Mouse (Mus musculus) midbrain, postnatal 0 days (tissue): ENCODE measurements around the gene Gtf2ird1. TPM values are rescaled to one million over a fixed set of nuclear protein-coding genes. Genes with fewer than 3 reads are reported as not detected.
A peak's percentile ranks its signal among the peaks of the same experiment; 100 is the strongest.

ENCODE experiments used
- ATAC-seq: fragments of 200-750 bp; cut with Nextera tagmentation; 2 replicates; pipeline ENCODE4 v1.8.0; 2017; ENCODE audit warnings: moderate number of reproducible peaks, mild to moderate bottlenecking, moderate TSS enrichment, moderate library complexity; ENCODE audit not compliant: low FRiP score
- DNase-seq: peaks from one replicate; pipeline ENCODE4 v3.0.0-alpha.2; 2015; ENCODE audit warnings: low spot score
- H3K27ac ChIP-seq: fragments of 300-500 bp; sonication (generic); 2 replicates; pipeline ENCODE4 v1.5.1; 2014; ENCODE audit warnings: low read depth, mild to moderate bottlenecking, low read length, mixed read lengths
- H3K27me3 ChIP-seq: fragments of 300-500 bp; sonication (generic); 2 replicates; pipeline ENCODE4 v1.6.1; 2014; ENCODE audit warnings: low read length, control low read depth, mixed read lengths; ENCODE audit not compliant: insufficient read depth
- H3K36me3 ChIP-seq: fragments of 300-500 bp; sonication (generic); 2 replicates; pipeline ENCODE4 v1.6.1; 2014; ENCODE audit warnings: low read length, control low read depth, mixed read lengths; ENCODE audit not compliant: insufficient read depth
- H3K4me1 ChIP-seq: fragments of 300-500 bp; sonication (generic); 2 replicates; pipeline ENCODE4 v1.6.1; 2014; ENCODE audit warnings: mild to moderate bottlenecking, control low read depth, antibody characterized with exemption, low read length, mixed read lengths; ENCODE audit not compliant: insufficient read depth
- H3K4me2 ChIP-seq: fragments of 300-500 bp; sonication (generic); 2 replicates; pipeline ENCODE4 v1.6.1; 2014; ENCODE audit warnings: low read depth, mild to moderate bottlenecking, low read length, mixed read lengths; ENCODE audit not compliant: poor library complexity, severe bottlenecking
- H3K4me3 ChIP-seq: fragments of 300-500 bp; sonication (generic); 2 replicates; pipeline ENCODE4 v1.5.1; 2014; ENCODE audit warnings: low read depth, mild to moderate bottlenecking, low read length, moderate library complexity
- H3K9ac ChIP-seq: fragments of 300-500 bp; sonication (generic); replicated peaks from 2 replicates; pipeline ENCODE4 v1.6.1; 2014; ENCODE audit warnings: mild to moderate bottlenecking, low read length, moderate library complexity, mixed read lengths; ENCODE audit not compliant: poor library complexity, severe bottlenecking
- H3K9me3 ChIP-seq: fragments of 300-500 bp; sonication (generic); 2 replicates; pipeline ENCODE4 v1.6.1; 2016; ENCODE audit warnings: low read length, control low read depth
- CTCF ChIP-seq: IDR thresholded peaks from 2 replicates; pipeline ENCODE4 v1.5.1; 2016; ENCODE audit warnings: antibody characterized with exemption, mild to moderate bottlenecking
- WGBS: fragments of 180-500 bp; shearing (Covaris S2); extraction: QIAGEN DNeasy Blood & Tissue Kit; methylation state at CpG from one replicate; pipeline ENCODE4 v1.1.7; 2014; 5-methylcytosine and 5-hydroxymethylcytosine counted together
- polyA plus RNA-seq: library from polyadenylated mRNA; unstranded; fragments of >200 nt; fragmentation: Nextera tagmentation; extraction: Ambion mirVana; gene quantifications from 2 replicates; pipeline ENCODE4 v1.2.1, GENCODE M21; 2015
- total RNA-seq: library from RNA; depleted of rRNA; stranded (reverse); fragments of >200 nt; gene quantifications from 2 replicates; pipeline ENCODE4 v1.2.3, GENCODE M21; 2014; rRNA removed

Gtf2ird1 gene
- total RNA-seq (53.4 and 69.5 TPM in 2 replicates), polyA plus RNA-seq (50.9 and 54.3 TPM in 2 replicates)

DNA sequence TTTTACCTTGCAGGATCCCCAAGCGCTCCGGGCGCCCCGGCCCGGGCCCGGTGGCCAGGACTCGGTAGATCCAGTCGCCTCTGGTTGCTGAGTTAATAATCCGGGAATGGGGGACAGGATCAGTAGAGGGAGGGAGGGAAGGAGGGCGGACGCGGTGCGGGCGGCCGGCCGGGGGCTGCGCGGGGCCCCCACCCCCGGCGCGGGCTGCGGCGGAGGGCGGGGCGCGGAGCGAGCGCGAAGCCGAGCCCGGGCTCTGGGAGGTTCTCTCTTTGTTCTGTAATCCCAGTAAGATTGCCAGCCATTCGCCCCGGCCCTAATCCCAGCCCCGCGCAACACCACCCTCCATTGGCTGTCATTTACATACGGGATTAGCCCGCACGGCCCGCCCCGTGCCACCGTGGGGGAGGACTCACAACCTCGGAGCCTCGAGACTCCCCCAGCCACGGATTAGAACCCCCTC is at the start of gene Gtf2ird1:
Gene Gtf2ird1, minus strand, starts transcription at position 214 of the 460 bp plus-strand sequence.
- ATAC-seq = peak; percentile 91
- no peaks in the 10 kb centered on the region for H3K27me3 ChIP-seq
- 2% methylated on average over 22 of the region's 44 CpGs for WGBS

DNA sequence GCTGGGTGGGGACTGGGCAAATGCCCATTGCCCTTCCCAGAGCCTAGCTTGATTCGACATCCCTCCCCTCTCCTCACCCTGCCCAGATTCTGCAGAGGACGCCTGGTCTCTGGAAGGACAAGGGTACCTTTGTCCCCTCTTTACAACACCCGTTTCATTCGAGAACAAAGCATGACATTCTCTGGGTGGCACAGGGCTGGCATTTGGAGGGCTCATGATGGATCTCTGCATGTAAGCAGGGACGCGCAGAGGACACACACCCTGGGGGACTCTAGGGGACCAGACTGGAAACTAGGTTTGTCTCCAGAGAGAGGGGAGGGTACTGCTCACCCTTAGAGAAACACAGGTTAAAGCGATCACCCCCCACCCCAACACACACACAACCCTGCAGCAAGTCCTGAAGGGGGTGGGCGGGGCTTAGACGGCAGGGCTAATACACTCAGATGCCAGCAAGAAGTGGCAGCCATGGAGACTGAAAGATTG is 49.3 kb upstream of the Gtf2ird1 start:
- Histone ChIP-seq H3K4me2 (no peak overlapping the region), H3K36me3 (peaks cover 59% of the 10 kb centered on the region), H3K4me1 (no peaks in the 10 kb centered on the region), H3K9ac (no peak overlapping the region), H3K27me3 (no peaks in the 10 kb centered on the region), H3K4me3 (no peak overlapping the region), H3K27ac (peak overlapping the region; percentile 49), H3K9me3 (no peaks in the 10 kb centered on the region)
- DNase-seq (peak; percentile 81), ATAC-seq (peak; percentile 70)
- 67% methylated on average over 9 of the region's 9 CpGs for WGBS
- TF ChIP-seq CTCF = no peak

More for the DNA sequence above, at the start of gene Gtf2ird1:
- no peaks in the 10 kb centered on the region for H3K9me3 ChIP-seq
- peak within 1 kb of the TSS; percentile 91 for H3K9ac ChIP-seq
- peak within 1 kb of the TSS; percentile 89 for H3K27ac ChIP-seq
- peak within 1 kb of the TSS; percentile 68 for H3K4me3 ChIP-seq
- TF ChIP-seq CTCF = no peak
- no peaks in the 10 kb centered on the region for H3K36me3 ChIP-seq
- peaks cover 3% of the 10 kb centered on the region; the same call in 1 of the 2 replicates for H3K4me1 ChIP-seq
- peak; percentile 88 for DNase-seq
- peak within 1 kb of the TSS; percentile 81 for H3K4me2 ChIP-seq

DNA sequence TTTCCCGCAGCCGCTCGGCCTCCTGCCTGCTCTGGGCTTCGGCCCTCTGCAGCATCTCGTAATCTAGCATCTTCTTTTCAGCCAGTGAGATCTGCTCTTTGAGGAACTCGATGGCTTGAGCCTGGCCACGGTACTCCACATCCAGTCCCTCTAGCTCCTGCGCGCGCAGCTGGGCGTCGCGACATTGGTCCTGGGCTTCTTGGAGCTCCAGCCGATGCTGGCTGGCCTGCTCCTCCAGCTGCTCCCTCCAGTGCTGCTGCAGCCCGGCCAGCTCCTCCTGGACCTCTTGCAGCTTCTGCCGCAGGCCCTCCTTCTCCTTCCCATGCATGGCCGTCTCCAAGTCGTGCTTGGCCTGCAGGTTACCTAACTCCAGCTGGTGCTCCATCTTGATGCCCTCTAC is 46.1 kb upstream of the Gtf2ird1 start:
- Histone ChIP-seq H3K4me1 (no peaks in the 10 kb centered on the region), H3K9me3 (no peaks in the 10 kb centered on the region), H3K27me3 (no peaks in the 10 kb centered on the region), H3K4me2 (no peak overlapping the region), H3K9ac (no peak overlapping the region), H3K27ac (no peak overlapping the region), H3K36me3 (peaks cover 51% of the 10 kb centered on the region), H3K4me3 (no peak overlapping the region)
- no peak for TF ChIP-seq CTCF
- ATAC-seq (no peak), DNase-seq (no peak)
- 95% methylated on average over 18 of the region's 18 CpGs for WGBS

DNA sequence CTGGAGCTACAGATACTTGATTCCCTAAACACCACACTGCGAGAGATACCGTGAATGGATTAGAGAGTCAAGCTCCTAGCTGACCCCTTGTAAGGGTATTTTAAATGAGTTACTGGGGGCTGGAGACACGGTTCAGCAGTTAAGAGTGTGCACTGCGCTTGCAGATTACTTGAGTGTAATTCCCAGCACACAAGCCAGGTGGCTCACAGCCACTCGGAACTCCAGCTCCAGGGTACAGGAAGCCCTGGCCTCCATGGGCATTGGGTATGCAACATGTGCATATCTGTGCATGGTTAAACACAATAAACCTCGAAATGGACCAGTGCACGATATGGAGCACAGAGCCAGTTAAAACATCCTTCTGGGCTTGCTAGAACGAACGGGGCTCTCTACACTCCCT is 44.9 kb upstream of the Gtf2ird1 start:
- H3K4me1 ChIP-seq = no peaks in the 10 kb centered on the region
- no peaks in the 10 kb centered on the region for H3K27me3 ChIP-seq
- WGBS = 80% methylated on average over 9 of the region's 9 CpGs
- DNase-seq (peak; percentile 49), ATAC-seq (no peak)
- H3K27ac ChIP-seq = no peak overlapping the region
- no peak overlapping the region for H3K4me3 ChIP-seq
- no peak overlapping the region for H3K4me2 ChIP-seq
- peak; percentile 70 for TF ChIP-seq CTCF
- H3K9ac ChIP-seq = no peak overlapping the region
- H3K9me3 ChIP-seq = no peaks in the 10 kb centered on the region
- peaks cover 62% of the 10 kb centered on the region for H3K36me3 ChIP-seq

DNA sequence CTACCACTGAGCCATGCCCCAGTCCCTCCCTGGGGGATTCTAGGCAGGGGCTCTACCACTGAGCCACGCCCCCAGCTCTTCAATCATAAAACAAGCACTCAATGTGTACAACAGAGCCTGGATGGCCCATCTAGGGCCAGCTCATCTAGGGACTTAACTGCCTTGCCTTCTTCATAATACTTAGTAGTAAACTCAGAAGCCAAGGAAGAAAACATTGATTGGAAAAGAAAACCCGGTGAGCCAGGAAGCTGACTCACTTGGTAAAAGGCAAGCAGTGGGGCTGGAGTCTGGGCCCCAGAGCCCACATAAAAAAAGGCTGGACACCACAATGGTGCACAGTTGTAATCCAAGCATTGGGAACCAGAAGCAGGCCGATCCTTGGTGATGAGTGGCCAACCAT is 44.2 kb upstream of the Gtf2ird1 start:
- Histone ChIP-seq H3K4me3 (no peak overlapping the region), H3K4me2 (no peak overlapping the region), H3K27me3 (no peaks in the 10 kb centered on the region), H3K27ac (no peak overlapping the region), H3K4me1 (no peaks in the 10 kb centered on the region), H3K9me3 (no peaks in the 10 kb centered on the region), H3K36me3 (peaks cover 70% of the 10 kb centered on the region), H3K9ac (no peak overlapping the region)
- no peak for TF ChIP-seq CTCF
- ATAC-seq (no peak), DNase-seq (no peak)
- 97% methylated on average over 3 of the region's 3 CpGs for WGBS

DNA sequence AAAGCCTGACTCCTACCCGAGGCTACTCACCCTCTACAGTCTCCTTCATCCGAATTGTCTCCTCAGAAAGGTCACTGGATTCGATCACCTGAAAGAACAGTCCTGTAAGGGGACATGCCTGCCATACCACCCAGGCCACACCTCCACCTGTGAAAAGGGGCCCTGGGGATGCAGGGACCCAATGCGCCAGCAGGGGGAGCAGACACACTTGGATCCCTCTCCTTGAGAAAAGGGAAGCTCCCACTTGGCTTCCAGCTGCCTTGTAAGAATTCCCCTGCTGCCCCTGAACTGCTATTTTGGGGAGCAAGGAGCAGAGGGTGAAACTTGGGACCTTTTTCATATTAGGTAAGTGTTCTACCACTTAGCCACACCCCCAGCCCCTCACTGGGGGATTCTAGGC is 43.5 kb upstream of the Gtf2ird1 start:
- Histone ChIP-seq H3K27me3 (no peaks in the 10 kb centered on the region), H3K36me3 (peaks cover 75% of the 10 kb centered on the region), H3K27ac (no peak overlapping the region), H3K9me3 (no peaks in the 10 kb centered on the region), H3K4me2 (no peak overlapping the region), H3K4me3 (no peak overlapping the region), H3K4me1 (no peaks in the 10 kb centered on the region), H3K9ac (no peak overlapping the region)
- DNase-seq (peak; percentile 52), ATAC-seq (no peak)
- TF ChIP-seq CTCF = peak; percentile 77
- WGBS = 84% methylated on average over 4 of the region's 4 CpGs
